Comparison of ENCODE assay signal across 9 mouse cellular contexts in genomic region chr2:26153295-26153694, GRCm38 (mm10). TPM values are rescaled to one million over a fixed set of nuclear protein-coding genes. Genes with fewer than 3 reads are reported as not detected.
DNase-seq lines count a peak whose midpoint lies in the region; ATAC-seq and TF ChIP-seq lines count a peak whose summit lies in the region.
"Had no signal": no experiment of that assay in that cellular context is flagged by ENCODE, and none has a peak within 500 bp of the region (broad histone marks: within the 10 kb centered on the region; RNA-seq: fewer than 3 reads in every experiment).

No protein-coding gene starts in this region.

- 35% methylated on average over 4 of the region's 4 CpGs for WGBS in hindbrain, embryonic 14.5 days
- WGBS in hindbrain, embryonic 12.5 days = 30% methylated on average over 4 of the region's 4 CpGs

- no peak overlapping the region for H3K27ac ChIP-seq in hindbrain, embryonic 14.5 days
- no peak overlapping the region for H3K27ac ChIP-seq in hindbrain, embryonic 12.5 days
- H3K27ac ChIP-seq in embryonic fibroblast, embryonic 13.5 days (ENCODE audit: insufficient read depth, low read length) = no peak overlapping the region
- H3K27ac ChIP-seq: limb, embryonic 15.5 days had no signal

- TF ChIP-seq POLR2A in embryonic fibroblast, embryonic 13.5 days (IDR thresholded peaks at IDR 0.05; ENCODE audit: low read depth, low read length) = no peak

- H3K4me3 ChIP-seq in hindbrain, embryonic 14.5 days (replicated peaks; ENCODE audit: low read length) = no peak overlapping the region
- H3K4me3 ChIP-seq in hindbrain, embryonic 12.5 days = no peak overlapping the region
- H3K4me3 ChIP-seq in embryonic fibroblast, embryonic 13.5 days (ENCODE audit: insufficient read depth, low read length) = no peak overlapping the region
- H3K4me3 ChIP-seq: limb, embryonic 15.5 days had no signal

- no peak overlapping the region for H3K9ac ChIP-seq in hindbrain, embryonic 14.5 days
- no peak overlapping the region for H3K9ac ChIP-seq in hindbrain, embryonic 12.5 days
- H3K9ac ChIP-seq: limb, embryonic 15.5 days had no signal

- no peak for ATAC-seq in hindbrain, embryonic 14.5 days (ENCODE audit: low FRiP score)
- ATAC-seq in hindbrain, embryonic 12.5 days (ENCODE audit: low FRiP score) = no peak
- 0 out of 2 replicates have a peak, but pooled peaks have one; percentile 26 for ATAC-seq in megakaryocyte progenitor cell, adult 5-6 weeks (replicated peaks; ENCODE audit: poor library complexity)

- no peaks in the 10 kb centered on the region for H3K9me3 ChIP-seq in hindbrain, embryonic 14.5 days (ENCODE audit: control insufficient read depth, low read length)
- H3K9me3 ChIP-seq in hindbrain, embryonic 12.5 days (replicated peaks) = no peaks in the 10 kb centered on the region
- H3K9me3 ChIP-seq: limb, embryonic 15.5 days had no signal

- peaks cover 26% of the 10 kb centered on the region for H3K4me1 ChIP-seq in hindbrain, embryonic 14.5 days (replicated peaks; ENCODE audit: control insufficient read depth, insufficient read depth, low read length)
- H3K4me1 ChIP-seq in hindbrain, embryonic 12.5 days = peaks cover 31% of the 10 kb centered on the region
- H3K4me1 ChIP-seq in embryonic fibroblast, embryonic 13.5 days (ENCODE audit: control insufficient read depth, insufficient read depth, low read length) = peaks cover 2% of the 10 kb centered on the region; the same call in 1 of the 2 replicates
- H3K4me1 ChIP-seq: limb, embryonic 15.5 days had no signal

- H3K27me3 ChIP-seq in hindbrain, embryonic 14.5 days (ENCODE audit: control insufficient read depth, insufficient read depth, low read length) = no peaks in the 10 kb centered on the region
- H3K27me3 ChIP-seq in hindbrain, embryonic 12.5 days = no peaks in the 10 kb centered on the region
- H3K27me3 ChIP-seq: limb, embryonic 15.5 days had no signal

- H3K36me3 ChIP-seq in hindbrain, embryonic 14.5 days (replicated peaks; ENCODE audit: control insufficient read depth, insufficient read depth) = no peaks in the 10 kb centered on the region
- no peaks in the 10 kb centered on the region for H3K36me3 ChIP-seq in hindbrain, embryonic 12.5 days
- H3K36me3 ChIP-seq: limb, embryonic 15.5 days had no signal

- no peak overlapping the region for H3K4me2 ChIP-seq in hindbrain, embryonic 14.5 days (replicated peaks)
- no peak overlapping the region for H3K4me2 ChIP-seq in hindbrain, embryonic 12.5 days (replicated peaks)
- H3K4me2 ChIP-seq: limb, embryonic 15.5 days had no signal

- peak; percentile 55; the same call in 1 of the 2 replicates for TF ChIP-seq CTCF in embryonic fibroblast, embryonic 13.5 days (IDR thresholded peaks at IDR 0.05; ENCODE audit: borderline replicate concordance, insufficient read depth, low read length)

- DNase-seq in hindbrain, embryonic 14.5 days (ENCODE audit: low spot score) = peak; percentile 37
- peak; percentile 67 for DNase-seq in A20 (ENCODE audit: low read depth, low spot score)
- peak; percentile 55 for DNase-seq in MN1 (ENCODE audit: low spot score)
- no peak for DNase-seq in layer of hippocampus, adult 8-10 months (ENCODE audit: low spot score in 2 of 2)

RNA-seq across cellular contexts. Expression of gene Nacc2, which starts 30.3 kb away (rescaled TPM):
- 18.3 and 19.2 TPM in 2 replicates for polyA plus RNA-seq in hindbrain, embryonic 14.5 days (2014; fragmentation: Nextera tagmentation; extraction: Ambion mirVana)
- 12.6 and 15.0 TPM in 2 replicates for polyA plus RNA-seq in hindbrain, embryonic 12.5 days (2016; fragmentation: Nextera tagmentation; extraction: Ambion mirVana)
- polyA plus RNA-seq in embryonic fibroblast, embryonic 13.5 days (2011; ENCODE audit: insufficient read length, low read depth, missing spikeins) = 21.1 and 23.1 TPM in 2 replicates
- total RNA-seq in megakaryocyte progenitor cell, adult 5-6 weeks (2015) = 1.1 and 1.2 TPM in 2 replicates
- total RNA-seq in megakaryocyte progenitor cell, adult 5-6 weeks (2017) = 0.67 and 1.2 TPM in 2 replicates
- total RNA-seq in layer of hippocampus, adult 8-10 months (2022) = 10 to 100 TPM; 64.1 to 75.4 (median 65.3) TPM

RNA-seq across cellular contexts. Expression of gene Lhx3, which starts 54.8 kb away (rescaled TPM):
- polyA plus RNA-seq in hindbrain, embryonic 14.5 days (2014; fragmentation: Nextera tagmentation; extraction: Ambion mirVana) = 5.5 and 5.8 TPM in 2 replicates
- 8.7 and 12.0 TPM in 2 replicates for polyA plus RNA-seq in hindbrain, embryonic 12.5 days (2016; fragmentation: Nextera tagmentation; extraction: Ambion mirVana)
- not detected in 2 replicates for polyA plus RNA-seq in embryonic fibroblast, embryonic 13.5 days (2011; ENCODE audit: insufficient read length, low read depth, missing spikeins)
- total RNA-seq in megakaryocyte progenitor cell, adult 5-6 weeks (2015) = not detected in 2 replicates
- total RNA-seq in megakaryocyte progenitor cell, adult 5-6 weeks (2017) = not detected in 2 replicates
- total RNA-seq in layer of hippocampus, adult 8-10 months (2022) = under 1 TPM in 3 of 4 experiments, not detected in 1; 0.27 to 0.53 (median 0.31) TPM
- polyA plus RNA-seq: limb, embryonic 15.5 days; stomach, embryonic 16.5 days had no signal

Comparison
In these comparisons a context has a peak if more than half of its experiments do, and no peak if none do; other contexts are left out.
1. DNase-seq: peak in hindbrain, embryonic 14.5 days (single experiment), A20 (single experiment) and MN1 (single experiment); none in layer of hippocampus, adult 8-10 months (0 of 2).